In the genomic region with DNA sequence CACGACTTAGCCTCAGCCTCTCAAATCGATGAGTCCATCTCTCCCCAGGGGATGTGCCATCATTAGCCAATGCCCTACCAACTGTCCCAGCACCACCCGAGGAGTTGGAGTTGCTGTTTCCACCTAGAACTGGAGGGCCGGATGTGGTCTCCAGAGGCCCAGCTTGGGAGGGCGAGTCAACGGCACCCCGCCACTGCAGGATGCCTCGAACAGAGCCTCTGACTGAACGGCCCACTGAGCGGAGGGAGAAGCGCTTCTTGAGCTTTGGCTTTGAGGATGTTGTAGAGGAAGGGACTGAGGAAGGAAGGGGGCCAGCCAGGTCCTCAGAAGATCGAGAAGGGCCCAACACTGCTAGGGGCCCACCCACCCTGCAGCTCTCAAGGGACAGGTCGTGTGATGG, we compare ENCODE assay signal across 13 mouse cellular contexts. TPM values are rescaled to one million over a fixed set of nuclear protein-coding genes. Genes with fewer than 3 reads are reported as not detected.
DNase-seq lines count a peak whose midpoint lies in the region; ATAC-seq and TF ChIP-seq lines count a peak whose summit lies in the region.
"Had no signal": no experiment of that assay in that cellular context is flagged by ENCODE, and none has a peak within 500 bp of the region (broad histone marks: within the 10 kb centered on the region; RNA-seq: fewer than 3 reads in every experiment).

No protein-coding gene starts in this region.

- DNase-seq in heart, adult 8-10 months (ENCODE audit: low spot score) = no peak
- DNase-seq in liver, postnatal 0 days = peak; percentile 67
- peak; percentile 82 for DNase-seq in thymus, postnatal 0 days (ENCODE audit: low spot score)
- no peak for DNase-seq in gastrocnemius, adult 8-10 months (ENCODE audit: low spot score in 2 of 2)
- DNase-seq in frontal cortex, postnatal 10 days (ENCODE audit: low spot score in 2 of 2) = no peak
- DNase-seq in lung, postnatal 0 days (ENCODE audit: low spot score) = no peak
- DNase-seq: gastrocnemius, adult 2 months; heart, postnatal 4 days; kidney, postnatal 10 days; lung, postnatal 14 days had no signal

- H3K4me3 ChIP-seq in heart, embryonic 16.5 days (ENCODE audit: low read length) = no peak overlapping the region
- peak overlapping the region; percentile 90 for H3K4me3 ChIP-seq in liver, postnatal 0 days (ENCODE audit: low read depth, low read length)
- no peak overlapping the region for H3K4me3 ChIP-seq in lung, postnatal 0 days (ENCODE audit: low read depth, low read length)

- H3K36me3 ChIP-seq in heart, embryonic 16.5 days (ENCODE audit: control insufficient read depth, insufficient read depth) = peaks cover 46% of the 10 kb centered on the region
- peaks cover 37% of the 10 kb centered on the region for H3K36me3 ChIP-seq in liver, postnatal 0 days (replicated peaks; ENCODE audit: insufficient read depth, low read length)
- peaks cover 18% of the 10 kb centered on the region for H3K36me3 ChIP-seq in lung, postnatal 0 days (ENCODE audit: insufficient read depth, low read length)

- WGBS in heart, embryonic 16.5 days = 77% methylated on average over 13 of the region's 13 CpGs
- WGBS in liver, postnatal 0 days (ENCODE audit: insufficient replicate concordance) = 40% methylated on average over 13 of the region's 13 CpGs
- 81% methylated on average over 13 of the region's 13 CpGs for WGBS in lung, postnatal 0 days

- H3K9me3 ChIP-seq in heart, embryonic 16.5 days (replicated peaks; ENCODE audit: control insufficient read depth, low read length) = no peaks in the 10 kb centered on the region
- no peaks in the 10 kb centered on the region for H3K9me3 ChIP-seq in liver, postnatal 0 days (ENCODE audit: low read length)
- H3K9me3 ChIP-seq in lung, postnatal 0 days (ENCODE audit: low read length) = no peaks in the 10 kb centered on the region

- peaks cover 13% of the 10 kb centered on the region for H3K4me1 ChIP-seq in heart, embryonic 16.5 days (ENCODE audit: control insufficient read depth, insufficient read depth, low read length)
- peaks cover 37% of the 10 kb centered on the region for H3K4me1 ChIP-seq in liver, postnatal 0 days (ENCODE audit: insufficient read depth)
- H3K4me1 ChIP-seq in lung, postnatal 0 days (ENCODE audit: insufficient read depth, low read depth, low read length) = no peaks in the 10 kb centered on the region; the same call in 1 of the 2 replicates

- no peak for TF ChIP-seq EP300 in liver, postnatal 0 days (IDR thresholded peaks at IDR 0.05; ENCODE audit: low read depth)
- TF ChIP-seq EP300 in lung, postnatal 0 days (IDR thresholded peaks at IDR 0.05) = no peak

- no peak for ATAC-seq in heart, embryonic 16.5 days (replicated peaks; ENCODE audit: extremely low read depth, insufficient read depth, low FRiP score)
- ATAC-seq in common myeloid progenitor, adult 5-6 weeks (replicated peaks; ENCODE audit: low read depth, poor library complexity, severe bottlenecking) = peak; percentile 44
- ATAC-seq in liver, postnatal 0 days = no peak
- no peak for ATAC-seq in lung, postnatal 0 days
- ATAC-seq: midbrain, embryonic 16.5 days had no signal

- no peaks in the 10 kb centered on the region for H3K27me3 ChIP-seq in heart, embryonic 16.5 days (ENCODE audit: control insufficient read depth, insufficient read depth, low read length)
- H3K27me3 ChIP-seq in liver, postnatal 0 days (ENCODE audit: insufficient read depth, low read length) = no peaks in the 10 kb centered on the region
- H3K27me3 ChIP-seq in lung, postnatal 0 days (replicated peaks; ENCODE audit: insufficient read depth, low read length) = no peaks in the 10 kb centered on the region

- peak overlapping the region; percentile 21; the same call in 1 of the 2 replicates for H3K4me2 ChIP-seq in heart, embryonic 16.5 days (ENCODE audit: low read depth, low read length)
- H3K4me2 ChIP-seq in liver, postnatal 0 days (ENCODE audit: low read depth, low read length) = peak overlapping the region; percentile 98
- H3K4me2 ChIP-seq in lung, postnatal 0 days (replicated peaks; ENCODE audit: low read depth, low read length) = no peak overlapping the region

- 0 out of 2 replicates have a peak overlapping the region, but pooled peaks have one; percentile 16 for H3K9ac ChIP-seq in heart, embryonic 16.5 days (ENCODE audit: low read length)
- H3K9ac ChIP-seq in liver, postnatal 0 days (replicated peaks) = no peak overlapping the region; the same call in 1 of the 2 replicates
- H3K9ac ChIP-seq in lung, postnatal 0 days (replicated peaks; ENCODE audit: low read depth) = no peak overlapping the region

- no peak overlapping the region for H3K27ac ChIP-seq in heart, embryonic 16.5 days (ENCODE audit: low read length)
- peak overlapping the region; percentile 98 for H3K27ac ChIP-seq in liver, postnatal 0 days (ENCODE audit: low read depth)
- no peak overlapping the region for H3K27ac ChIP-seq in lung, postnatal 0 days (ENCODE audit: low read length)

- TF ChIP-seq CTCF in liver, postnatal 0 days (IDR thresholded peaks at IDR 0.05; ENCODE audit: low read depth) = no peak
- TF ChIP-seq CTCF in lung, postnatal 0 days (IDR thresholded peaks at IDR 0.05) = no peak

RNA-seq across cellular contexts. Expression of a gene that starts 2.9 kb away (rescaled TPM):
- polyA plus RNA-seq in heart, embryonic 16.5 days (2015; fragmentation: Nextera tagmentation; extraction: Ambion mirVana) = 44.3 and 46.0 TPM in 2 replicates
- total RNA-seq in heart, adult 8-10 months (2022) = 10 to 100 TPM; 38.6 to 46.6 (median 44.3) TPM
- total RNA-seq in common myeloid progenitor, adult 5-6 weeks (2017) = 16.6 and 17.3 TPM in 2 replicates
- 13.5 and 13.7 TPM in 2 replicates for polyA plus RNA-seq in liver, postnatal 0 days (2015; fragmentation: Nextera tagmentation; extraction: Ambion mirVana)
- 37.8 and 38.6 TPM in 2 replicates for polyA plus RNA-seq in thymus, postnatal 0 days (2015; fragmentation: Nextera tagmentation; extraction: Ambion mirVana)
- 10 to 100 TPM; 45.9 to 57.4 (median 49.0) TPM for total RNA-seq in gastrocnemius, adult 8-10 months (2022)
- polyA plus RNA-seq in lung, postnatal 0 days (2015; fragmentation: Nextera tagmentation; extraction: Ambion mirVana) = 25.6 and 28.6 TPM in 2 replicates

RNA-seq across cellular contexts. Expression of a gene that starts 9.4 kb away (rescaled TPM):
- polyA plus RNA-seq in heart, embryonic 16.5 days (2015; fragmentation: Nextera tagmentation; extraction: Ambion mirVana) = 1.4 and 6.4 TPM in 2 replicates
- 10 to 100 TPM in 1 of 4 experiments, 1 to 10 TPM in 3; 6.8 to 12.2 (median 8.8) TPM for total RNA-seq in heart, adult 8-10 months (2022)
- 0.41 TPM in 1 of 2 replicates, not detected in the other for total RNA-seq in common myeloid progenitor, adult 5-6 weeks (2017)
- polyA plus RNA-seq in liver, postnatal 0 days (2015; fragmentation: Nextera tagmentation; extraction: Ambion mirVana) = 2.2 and 34.1 TPM in 2 replicates
- 3.1 and 4.2 TPM in 2 replicates for polyA plus RNA-seq in thymus, postnatal 0 days (2015; fragmentation: Nextera tagmentation; extraction: Ambion mirVana)
- over 10,000 TPM; 27,209 to 31,432 (median 30,252) TPM for total RNA-seq in gastrocnemius, adult 8-10 months (2022)
- polyA plus RNA-seq in lung, postnatal 0 days (2015; fragmentation: Nextera tagmentation; extraction: Ambion mirVana) = 0.14 and 0.29 TPM in 2 replicates

RNA-seq across cellular contexts. Expression of a gene that starts 14.9 kb away (rescaled TPM):
- polyA plus RNA-seq in heart, embryonic 16.5 days (2015; fragmentation: Nextera tagmentation; extraction: Ambion mirVana) = 224 and 229 TPM in 2 replicates
- total RNA-seq in heart, adult 8-10 months (2022) = 100 to 1,000 TPM; 288 to 326 (median 304) TPM
- total RNA-seq in common myeloid progenitor, adult 5-6 weeks (2017) = 92.3 and 108 TPM in 2 replicates
- 57.6 and 57.7 TPM in 2 replicates for polyA plus RNA-seq in liver, postnatal 0 days (2015; fragmentation: Nextera tagmentation; extraction: Ambion mirVana)
- polyA plus RNA-seq in thymus, postnatal 0 days (2015; fragmentation: Nextera tagmentation; extraction: Ambion mirVana) = 95.4 and 104 TPM in 2 replicates
- total RNA-seq in gastrocnemius, adult 8-10 months (2022) = 100 to 1,000 TPM; 116 to 151 (median 137) TPM
- polyA plus RNA-seq in lung, postnatal 0 days (2015; fragmentation: Nextera tagmentation; extraction: Ambion mirVana) = 47.3 and 49.7 TPM in 2 replicates

RNA-seq across cellular contexts. Expression of a gene that starts 30.9 kb away (rescaled TPM):
- polyA plus RNA-seq in heart, embryonic 16.5 days (2015; fragmentation: Nextera tagmentation; extraction: Ambion mirVana) = 29.7 and 30.6 TPM in 2 replicates
- 10 to 100 TPM; 30.7 to 39.3 (median 35.2) TPM for total RNA-seq in heart, adult 8-10 months (2022)
- 37.0 and 51.1 TPM in 2 replicates for total RNA-seq in common myeloid progenitor, adult 5-6 weeks (2017)
- polyA plus RNA-seq in liver, postnatal 0 days (2015; fragmentation: Nextera tagmentation; extraction: Ambion mirVana) = 12.0 and 13.6 TPM in 2 replicates
- polyA plus RNA-seq in thymus, postnatal 0 days (2015; fragmentation: Nextera tagmentation; extraction: Ambion mirVana) = 37.9 and 38.5 TPM in 2 replicates
- total RNA-seq in gastrocnemius, adult 8-10 months (2022) = 10 to 100 TPM; 25.4 to 32.4 (median 29.9) TPM
- polyA plus RNA-seq in lung, postnatal 0 days (2015; fragmentation: Nextera tagmentation; extraction: Ambion mirVana) = 22.1 and 24.5 TPM in 2 replicates

RNA-seq across cellular contexts. Expression of a gene that starts 43.7 kb away (rescaled TPM):
- 22.1 and 22.2 TPM in 2 replicates for polyA plus RNA-seq in heart, embryonic 16.5 days (2015; fragmentation: Nextera tagmentation; extraction: Ambion mirVana)
- total RNA-seq in heart, adult 8-10 months (2022) = 1 to 10 TPM; 5.9 to 9.9 (median 6.0) TPM
- total RNA-seq in common myeloid progenitor, adult 5-6 weeks (2017) = 22.5 and 23.1 TPM in 2 replicates
- polyA plus RNA-seq in liver, postnatal 0 days (2015; fragmentation: Nextera tagmentation; extraction: Ambion mirVana) = 7.1 and 7.2 TPM in 2 replicates
- polyA plus RNA-seq in thymus, postnatal 0 days (2015; fragmentation: Nextera tagmentation; extraction: Ambion mirVana) = 22.2 and 22.7 TPM in 2 replicates
- 10 to 100 TPM; 10.5 to 19.2 (median 15.1) TPM for total RNA-seq in gastrocnemius, adult 8-10 months (2022)
- polyA plus RNA-seq in lung, postnatal 0 days (2015; fragmentation: Nextera tagmentation; extraction: Ambion mirVana) = 27.3 and 28.3 TPM in 2 replicates

Comparison
In these comparisons a context has a peak if more than half of its experiments do, and no peak if none do; other contexts are left out.
1. DNase-seq: peak in liver, postnatal 0 days (single experiment) and thymus, postnatal 0 days (single experiment); none in heart, adult 8-10 months (single experiment), gastrocnemius, adult 8-10 months (0 of 2), frontal cortex, postnatal 10 days (0 of 2) and lung, postnatal 0 days (single experiment).